Mouse (Mus musculus) adrenal gland, postnatal 36 days (tissue): ENCODE measurements around the gene Zmynd10. TPM values are rescaled to one million over a fixed set of nuclear protein-coding genes. Genes with fewer than 3 reads are reported as not detected.

Experiments used
- total RNA-seq, 2 experiments: library from RNA; stranded (reverse); gene quantifications; 2 replicates each; pipeline ENCODE4 v1.2.3; 2021

The Zmynd10 gene
- total RNA-seq, 2 experiments from 2014 or later, result 0.20 to 0.66 TPM

Other genes with a start within 250 kb of the Zmynd10 start
- gene Hemk1, start 208.9 kb upstream of the Zmynd10 start, total RNA-seq, result 10 to 100 TPM; 15.6 to 16.1 TPM
- gene 6430571L13Rik, start 206.7 kb upstream of the Zmynd10 start, total RNA-seq, result 1 to 10 TPM; 1.2 to 1.3 TPM
- gene Cacna2d2, start 147.7 kb upstream of the Zmynd10 start, total RNA-seq, result 1 to 10 TPM; 4.9 to 5.2 TPM
- 10 to 100 TPM; 43.7 to 49.9 TPM for gene Tmem115, start 13.4 kb upstream of the Zmynd10 start, total RNA-seq
- 10 to 100 TPM; 16.7 to 27.4 TPM for gene Cyb561d2, start 5.1 kb upstream of the Zmynd10 start, total RNA-seq
- 10 to 100 TPM; 27.9 to 29.2 TPM for gene Nprl2, start 5.1 kb upstream of the Zmynd10 start, total RNA-seq
- gene Rassf1, start 4.3 kb downstream of the Zmynd10 start, total RNA-seq, result 10 to 100 TPM; 20.4 to 21.6 TPM
- 10 to 100 TPM; 45.2 to 52.5 TPM for gene Tusc2, start 16.0 kb downstream of the Zmynd10 start, total RNA-seq
- 10 to 100 TPM; 35.8 to 37.8 TPM for gene Hyal2, start 20.6 kb downstream of the Zmynd10 start, total RNA-seq
- 10 to 100 TPM in 1 of 2 experiments, 1 to 10 TPM in 1; 8.6 to 10.1 TPM for gene Hyal1, start 29.6 kb downstream of the Zmynd10 start, total RNA-seq
- gene Naa80, start 31.6 kb downstream of the Zmynd10 start, total RNA-seq, result 10 to 100 TPM; 14.5 to 19.5 TPM
- 1 to 10 TPM in 1 of 2 experiments, under 1 TPM in 1; 0.99 to 1.6 TPM for gene Hyal3, start 33.5 kb downstream of the Zmynd10 start, total RNA-seq
- gene Ifrd2, start 40.3 kb downstream of the Zmynd10 start, total RNA-seq, result 10 to 100 TPM; 37.8 to 43.1 TPM
- gene Sema3b, start 61.9 kb downstream of the Zmynd10 start, total RNA-seq, result 1 to 10 TPM; 4.6 to 8.4 TPM
- 100 to 1,000 TPM; 221 to 245 TPM for gene Gnai2, start 88.1 kb downstream of the Zmynd10 start, total RNA-seq
- gene Slc38a3, start 122.2 kb downstream of the Zmynd10 start, total RNA-seq, result 1 to 10 TPM in 1 of 2 experiments, under 1 TPM in 1; 0.30 to 1.0 TPM
- gene Gnat1, start 132.4 kb downstream of the Zmynd10 start, total RNA-seq, result not detected
- 10 to 100 TPM; 22.6 to 41.3 TPM for gene Sema3f, start 163.2 kb downstream of the Zmynd10 start, total RNA-seq
- 100 to 1,000 TPM in 1 of 2 experiments, 10 to 100 TPM in 1; 91.6 to 126 TPM for gene Rbm5, start 223.7 kb downstream of the Zmynd10 start, total RNA-seq